Mouse (Mus musculus): ENCODE measurements at regions not wholly inside any gene's neighbourhood (a gene's known extent, or its start where the extent isn't known, plus 50 kb on each side); places are given as distances from the start of the nearest gene placed in this dataset.

DNA sequence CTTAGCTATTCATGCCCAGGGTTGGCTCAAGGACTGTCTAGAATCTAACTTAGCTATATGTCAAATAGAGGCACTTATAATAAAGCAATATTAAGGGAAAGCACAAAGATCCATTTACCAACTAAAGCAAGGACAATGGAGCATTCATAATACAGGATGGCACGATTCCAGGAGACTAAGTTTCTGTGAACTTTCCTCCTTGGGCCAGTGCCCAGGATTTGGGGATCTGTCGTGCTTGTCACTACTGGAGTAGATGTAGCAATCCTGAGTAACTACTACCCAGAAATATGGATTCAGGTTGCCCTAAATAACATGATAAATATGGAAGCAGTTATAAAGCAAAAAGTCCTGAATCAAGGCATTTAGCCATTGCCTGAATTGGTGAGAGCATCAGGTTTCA, 233.7 kb downstream of the AI429214 start:
- TF ChIP-seq CTCF (IDR thresholded peaks at IDR 0.05; ENCODE audit: low read depth) (no peak), EP300 (IDR thresholded peaks at IDR 0.05; ENCODE audit: low read depth) (no peak)
